Mouse (Mus musculus) heart, postnatal 10 days (tissue): Measurements from ENCODE around the gene Trim25. TPM values are rescaled to one million over a fixed set of nuclear protein-coding genes. Genes with fewer than 3 reads are reported as not detected.
"Not testable (repeated sequence)": the region's sequence is repeated elsewhere in the genome, so short reads cannot be mapped to it uniquely, and the experiment has no call there.

Experiments used
- DNase-seq, 2 experiments: peaks; one replicate each; pipeline ENCODE4 v3.0.0; 2021
- intact Hi-C: fragments of 180-260 bp; cut with DNase I; formaldehyde crosslinking; loops from one replicate; pipeline ENCODE4 v1.15.1; 2025
- total RNA-seq, 2 experiments: library from RNA; stranded (reverse); gene quantifications; 2 replicates each; pipeline ENCODE4 v1.2.3; 2021

The Trim25 gene
- total RNA-seq, 2 experiments from 2014 or later: 32.9 to 33.3 TPM

GRCm38 (mm10) chr11:89020681-89021305, 21.6 kb downstream of the Trim25 start:
- intact Hi-C loops: loop anchor here (1.0 to 2.0 kb wide), 2 partner anchors 18 to 27 kb away; no protein-coding TSS in a partner anchor
- DNase-seq: peak; percentile 29 to 56

GRCm38 (mm10) chr11:89021687-89022086, 22.5 kb downstream of the Trim25 start:
- intact Hi-C loops: loop anchor here (1.0 to 2.0 kb wide), 2 partner anchors 19 to 28 kb away; no protein-coding TSS in a partner anchor
- no peak for DNase-seq

- no peak for DNase-seq
- intact Hi-C loops: no loop called here
These were observed 23.1 kb downstream of the Trim25 start for GRCm38 (mm10) chr11:89022120-89022731.

- DNase-seq: no peak
- intact Hi-C loops: no loop called here
These were observed 24.3 kb downstream of the Trim25 start for GRCm38 (mm10) chr11:89023477-89023876.

GRCm38 (mm10) chr11:89024181-89024881, 25.2 kb downstream of the Trim25 start:
- DNase-seq: peak; percentile 86 to 91
- intact Hi-C loops: no loop called here

GRCm38 (mm10) chr11:89025603-89026002, 26.4 kb downstream of the Trim25 start:
- intact Hi-C loops: no loop called here
- peak in 1 of 2 experiments; percentile 23 for DNase-seq

- intact Hi-C loops: no loop called here
- no peak for DNase-seq
These were observed 26.9 kb downstream of the Trim25 start for GRCm38 (mm10) chr11:89026117-89026516.

- intact Hi-C loops: no loop called here
These were observed 28.8 kb downstream of the Trim25 start for GRCm38 (mm10) chr11:89027955-89028361.

GRCm38 (mm10) chr11:89028871-89029405, 29.8 kb downstream of the Trim25 start:
- DNase-seq: peak; percentile 42 to 47
- intact Hi-C loops: no loop called here

More at GRCm38 (mm10) chr11:89027955-89028361, 28.8 kb downstream of the Trim25 start:
- peak; percentile 62 to 70 for DNase-seq

- intact Hi-C loops: no loop called here
These were observed 31.4 kb downstream of the Trim25 start for GRCm38 (mm10) chr11:89030552-89030951.

GRCm38 (mm10) chr11:89031189-89031588, 32.0 kb downstream of the Trim25 start:
- intact Hi-C loops: no loop called here
- DNase-seq: no peak

More at GRCm38 (mm10) chr11:89030552-89030951, 31.4 kb downstream of the Trim25 start:
- DNase-seq: no peak

- no peak for DNase-seq
- intact Hi-C loops: no loop called here
These were observed 35.4 kb downstream of the Trim25 start for GRCm38 (mm10) chr11:89034592-89034991.

- intact Hi-C loops: no loop called here
These were observed 36.4 kb downstream of the Trim25 start for GRCm38 (mm10) chr11:89035552-89035951.

GRCm38 (mm10) chr11:89038496-89038895, 39.3 kb downstream of the Trim25 start:
- DNase-seq: no peak
- intact Hi-C loops: no loop called here

More at GRCm38 (mm10) chr11:89035552-89035951, 36.4 kb downstream of the Trim25 start:
- no peak for DNase-seq

GRCm38 (mm10) chr11:89039325-89039724, 40.1 kb downstream of the Trim25 start:
- intact Hi-C loops: loop anchor here (1.0 kb wide), 1 partner anchor 46 kb away; no protein-coding TSS in a partner anchor
- DNase-seq: peak; percentile 65 to 78

GRCm38 (mm10) chr11:89041073-89041472, 41.9 kb downstream of the Trim25 start:
- DNase-seq, intact Hi-C loops: not testable (repeated sequence)

- no peak for DNase-seq
- intact Hi-C loops: no loop called here
These were observed 43.9 kb downstream of the Trim25 start for GRCm38 (mm10) chr11:89043046-89043445.

GRCm38 (mm10) chr11:89045501-89045900, 46.3 kb downstream of the Trim25 start:
- intact Hi-C loops, DNase-seq: not testable (repeated sequence)

GRCm38 (mm10) chr11:89046021-89046420, 46.8 kb downstream of the Trim25 start:
- DNase-seq: no peak
- intact Hi-C loops: no loop called here

GRCm38 (mm10) chr11:89051767-89052166, 52.6 kb downstream of the Trim25 start:
- intact Hi-C loops: no loop called here
- no peak for DNase-seq
